Mouse (Mus musculus) kidney, embryonic 14.5 days (tissue): ENCODE measurements around the gene Arhgap17. TPM values are rescaled to one million over a fixed set of nuclear protein-coding genes. Genes with fewer than 3 reads are reported as not detected.

Experiments
- ATAC-seq: fragments of 200-750 bp; cut with Nextera tagmentation; 2 replicates; pipeline ENCODE4 v1.8.0; 2017; ENCODE audit warnings: moderate number of reproducible peaks, mild to moderate bottlenecking, moderate TSS enrichment, moderate library complexity; ENCODE audit not compliant: low FRiP score, low TSS enrichment
- H3K27ac ChIP-seq: fragments of 300-500 bp; sonication (generic); 2 replicates; pipeline ENCODE4 v1.5.1; 2014; ENCODE audit warnings: low read depth, mild to moderate bottlenecking, low read length, moderate library complexity, mixed read lengths
- H3K27me3 ChIP-seq: fragments of 300-500 bp; sonication (generic); 2 replicates; pipeline ENCODE4 v1.6.1; 2014; ENCODE audit warnings: mild to moderate bottlenecking, low read length; ENCODE audit not compliant: control insufficient read depth, insufficient read depth
- H3K36me3 ChIP-seq: fragments of 300-500 bp; sonication (generic); 2 replicates; pipeline ENCODE4 v1.6.1; 2014; ENCODE audit warnings: low read length, mixed read lengths; ENCODE audit not compliant: control insufficient read depth, insufficient read depth
- H3K4me1 ChIP-seq: fragments of 300-500 bp; sonication (generic); 2 replicates; pipeline ENCODE4 v1.6.1; 2014; ENCODE audit warnings: low read length, mixed read lengths; ENCODE audit not compliant: control insufficient read depth, insufficient read depth
- H3K4me2 ChIP-seq: fragments of 300-500 bp; sonication (generic); replicated peaks from 2 replicates; pipeline ENCODE4 v1.6.1; 2014; ENCODE audit warnings: low read depth, mild to moderate bottlenecking, low read length
- H3K4me3 ChIP-seq: fragments of 300-500 bp; sonication (generic); 2 replicates; pipeline ENCODE4 v1.5.1; 2014; ENCODE audit warnings: mild to moderate bottlenecking, low read length
- H3K9ac ChIP-seq: fragments of 300-500 bp; sonication (generic); 2 replicates; pipeline ENCODE4 v1.6.1; 2014; ENCODE audit warnings: low read depth, mild to moderate bottlenecking, low read length, moderate library complexity
- H3K9me3 ChIP-seq: fragments of 300-500 bp; sonication (generic); 2 replicates; pipeline ENCODE4 v1.6.1; 2016; ENCODE audit warnings: low read length; ENCODE audit not compliant: control insufficient read depth
- WGBS: fragments of 180-500 bp; shearing (Covaris S2); extraction: QIAGEN DNeasy Blood & Tissue Kit; methylation state at CpG from one replicate; pipeline ENCODE4 v1.1.7; 2014; 5-methylcytosine and 5-hydroxymethylcytosine counted together
- polyA plus RNA-seq: library from polyadenylated mRNA; unstranded; fragments of >200 nt; fragmentation: Nextera tagmentation; extraction: Ambion mirVana; gene quantifications from 2 replicates; pipeline ENCODE4 v1.2.1, GENCODE M21; 2014

Arhgap17 gene
- polyA plus RNA-seq, 1 experiment from 2014 or later: 31.2 TPM

GRCm38 (mm10) chr7:123336322-123336721, 33.4 kb downstream of the Arhgap17 start:
- Histone ChIP-seq H3K4me3 (no peak overlapping the region), H3K9ac (0 out of 2 replicates have a peak overlapping the region, but pooled peaks have one; percentile 4), H3K4me1 (0 out of 2 replicates have a peak, but pooled peaks cover 6% of the 10 kb centered on the region), H3K27me3 (no peaks in the 10 kb centered on the region), H3K27ac (peak overlapping the region; percentile 67; the same call in 1 of the 2 replicates), H3K4me2 (no peak overlapping the region), H3K36me3 (no peaks in the 10 kb centered on the region), H3K9me3 (no peaks in the 10 kb centered on the region)
- WGBS: 74% methylated on average over 1 of the region's 1 CpGs
- ATAC-seq: no peak

DNA sequence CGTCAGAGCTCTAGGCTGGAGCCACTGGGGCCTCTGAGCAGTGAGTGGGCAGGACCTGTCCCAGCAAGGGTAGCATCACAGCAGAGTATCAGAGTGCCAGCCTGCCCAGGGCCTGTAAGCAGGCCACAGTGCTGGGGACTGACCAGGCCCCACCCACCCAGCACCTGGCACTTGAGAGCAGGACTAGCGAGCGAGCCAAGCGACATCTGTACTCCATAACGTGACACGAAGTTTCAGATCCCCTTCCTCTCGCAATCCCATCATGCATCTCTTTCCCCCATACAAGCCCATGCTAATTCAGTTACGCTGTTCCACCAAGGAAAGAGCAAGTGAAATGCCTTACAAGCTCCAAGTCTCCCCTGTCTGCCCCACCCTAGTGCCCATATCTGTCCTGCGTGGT, 39.2 kb downstream of the Arhgap17 start:
- ATAC-seq: no peak
- Histone ChIP-seq H3K9ac (no peak overlapping the region), H3K4me1 (no peaks in the 10 kb centered on the region), H3K4me3 (no peak overlapping the region), H3K27me3 (no peaks in the 10 kb centered on the region), H3K4me2 (no peak overlapping the region), H3K27ac (no peak overlapping the region), H3K9me3 (no peaks in the 10 kb centered on the region), H3K36me3 (peaks cover 22% of the 10 kb centered on the region)
- WGBS: 90% methylated on average over 9 of the region's 9 CpGs

- H3K27me3 ChIP-seq: no peaks in the 10 kb centered on the region
- H3K36me3 ChIP-seq: peaks cover 34% of the 10 kb centered on the region
- no peak overlapping the region for H3K27ac ChIP-seq
- no peaks in the 10 kb centered on the region for H3K4me1 ChIP-seq
- no peak overlapping the region for H3K9ac ChIP-seq
- ATAC-seq: no peak
- no peaks in the 10 kb centered on the region for H3K9me3 ChIP-seq
- 76% methylated on average over 4 of the region's 4 CpGs for WGBS
- no peak overlapping the region for H3K4me2 ChIP-seq
- no peak overlapping the region for H3K4me3 ChIP-seq
These were observed 41.8 kb downstream of the Arhgap17 start for GRCm38 (mm10) chr7:123327909-123328308.

- H3K9ac ChIP-seq: no peak overlapping the region
- H3K36me3 ChIP-seq: peaks cover 40% of the 10 kb centered on the region
- no peak for ATAC-seq
- H3K4me1 ChIP-seq: no peaks in the 10 kb centered on the region
- WGBS: 75% methylated on average over 4 of the region's 4 CpGs
- no peak overlapping the region for H3K4me2 ChIP-seq
- no peaks in the 10 kb centered on the region for H3K27me3 ChIP-seq
- H3K4me3 ChIP-seq: no peak overlapping the region
- no peaks in the 10 kb centered on the region for H3K9me3 ChIP-seq
- H3K27ac ChIP-seq: no peak overlapping the region
These were observed 42.8 kb downstream of the Arhgap17 start for GRCm38 (mm10) chr7:123326901-123327300.

- H3K36me3 ChIP-seq: peaks cover 48% of the 10 kb centered on the region
These were observed 43.7 kb downstream of the Arhgap17 start for GRCm38 (mm10) chr7:123326062-123326461.

DNA sequence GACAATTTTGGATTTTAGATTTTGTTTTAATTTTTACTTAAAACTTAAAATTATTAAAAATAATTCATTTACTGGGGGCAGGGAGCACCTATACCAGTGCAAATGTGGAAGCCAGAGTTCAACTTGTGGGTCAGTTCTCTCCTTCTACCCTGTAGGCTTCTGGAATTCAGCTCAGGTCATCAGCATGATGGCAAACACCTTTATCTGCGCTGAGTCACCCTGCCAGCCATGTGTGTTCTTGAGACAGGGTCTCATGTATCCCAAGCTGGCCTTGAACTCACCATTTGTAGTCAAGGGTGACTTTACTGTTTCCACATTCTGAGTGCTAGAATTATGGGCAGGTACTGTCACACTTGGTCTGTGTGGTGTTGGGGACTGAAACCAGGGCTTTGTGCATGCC, 45.6 kb downstream of the Arhgap17 start:
- ATAC-seq: no peak
- no peaks in the 10 kb centered on the region for H3K27me3 ChIP-seq
- H3K4me3 ChIP-seq: no peak overlapping the region
- H3K4me1 ChIP-seq: no peaks in the 10 kb centered on the region
- H3K27ac ChIP-seq: no peak overlapping the region
- H3K36me3 ChIP-seq: peaks cover 63% of the 10 kb centered on the region
- no peak overlapping the region for H3K4me2 ChIP-seq
- 95% methylated on average over 1 of the region's 1 CpGs for WGBS
- H3K9ac ChIP-seq: no peak overlapping the region
- no peaks in the 10 kb centered on the region for H3K9me3 ChIP-seq

More at GRCm38 (mm10) chr7:123326062-123326461, 43.7 kb downstream of the Arhgap17 start:
- H3K9ac ChIP-seq: no peak overlapping the region
- H3K4me1 ChIP-seq: no peaks in the 10 kb centered on the region
- H3K9me3 ChIP-seq: no peaks in the 10 kb centered on the region
- H3K27ac ChIP-seq: no peak overlapping the region
- H3K4me2 ChIP-seq: no peak overlapping the region
- no peak for ATAC-seq
- no peaks in the 10 kb centered on the region for H3K27me3 ChIP-seq
- no peak overlapping the region for H3K4me3 ChIP-seq
- WGBS: 96% methylated on average over 5 of the region's 5 CpGs

GRCm38 (mm10) chr7:123323388-123323787, 46.3 kb downstream of the Arhgap17 start:
- Histone ChIP-seq H3K27me3 (no peaks in the 10 kb centered on the region), H3K27ac (no peak overlapping the region), H3K9me3 (no peaks in the 10 kb centered on the region), H3K4me3 (no peak overlapping the region), H3K4me2 (no peak overlapping the region), H3K4me1 (no peaks in the 10 kb centered on the region), H3K9ac (no peak overlapping the region), H3K36me3 (peaks cover 65% of the 10 kb centered on the region)
- WGBS: 94% methylated on average over 2 of the region's 2 CpGs
- ATAC-seq: no peak

DNA sequence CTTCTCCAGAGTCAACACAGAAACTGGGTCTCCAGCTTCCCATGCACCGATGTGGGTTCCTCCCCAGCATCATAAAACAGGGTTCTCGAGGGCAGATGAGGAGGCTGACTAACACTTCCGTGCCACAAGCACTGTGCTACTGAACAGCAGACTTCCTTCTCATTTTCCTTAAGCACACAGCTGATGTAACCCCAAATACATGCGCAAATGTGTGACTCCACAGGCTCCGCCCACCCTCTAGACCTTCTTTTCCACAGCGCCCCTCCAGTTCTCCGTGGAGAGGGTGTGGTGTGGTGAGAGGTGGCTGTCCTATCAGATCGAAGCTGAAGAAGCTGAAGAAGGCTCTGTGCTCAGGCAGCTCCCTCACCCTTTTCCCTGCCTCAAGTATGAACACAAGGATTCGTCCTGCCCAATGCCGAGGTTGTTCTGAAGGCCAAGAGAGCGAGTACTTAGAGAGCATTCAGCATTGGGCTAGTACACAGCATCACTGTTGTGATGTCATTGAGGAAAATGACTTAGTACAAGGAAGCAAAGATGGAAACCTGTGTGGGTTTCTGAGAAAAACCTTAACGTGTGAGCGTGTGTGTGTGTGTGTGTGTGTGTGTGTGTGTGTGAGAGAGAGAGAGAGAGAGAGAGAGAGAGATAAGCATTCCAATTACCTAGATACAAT, 47.1 kb downstream of the Arhgap17 start:
- Histone ChIP-seq H3K36me3 (peaks cover 64% of the 10 kb centered on the region), H3K27me3 (no peaks in the 10 kb centered on the region), H3K27ac (no peak overlapping the region), H3K9me3 (no peaks in the 10 kb centered on the region), H3K4me3 (no peak overlapping the region), H3K4me2 (no peak overlapping the region), H3K4me1 (no peaks in the 10 kb centered on the region), H3K9ac (no peak overlapping the region)
- 84% methylated on average over 13 of the region's 13 CpGs for WGBS
- no peak for ATAC-seq

GRCm38 (mm10) chr7:123312738-123313137, 57.0 kb downstream of the Arhgap17 start:
- Histone ChIP-seq H3K9me3 (no peaks in the 10 kb centered on the region), H3K9ac (no peak overlapping the region), H3K36me3 (peaks cover 54% of the 10 kb centered on the region), H3K4me1 (no peaks in the 10 kb centered on the region), H3K27ac (no peak overlapping the region), H3K27me3 (no peaks in the 10 kb centered on the region), H3K4me2 (no peak overlapping the region), H3K4me3 (no peak overlapping the region)
- WGBS: 45% methylated on average over 3 of the region's 3 CpGs
- ATAC-seq: peak; percentile 77; the same call in 1 of the 2 replicates
